Mouse (Mus musculus) lung, postnatal 0 days (tissue): ENCODE data around the gene Tomm34. TPM values are rescaled to one million over a fixed set of nuclear protein-coding genes. Genes with fewer than 3 reads are reported as not detected.

Source experiments
- ATAC-seq: fragments of 200-750 bp; cut with Nextera tagmentation; 2 replicates; pipeline ENCODE4 v1.8.0; 2017; ENCODE audit warnings: moderate library complexity
- DNase-seq: peaks from one replicate; pipeline ENCODE4 v3.0.0-alpha.2; 2016; ENCODE audit warnings: low spot score
- H3K27ac ChIP-seq: fragments of 300-500 bp; sonication (generic); 2 replicates; pipeline ENCODE4 v1.5.1; 2014; ENCODE audit warnings: antibody characterized with exemption, mild to moderate bottlenecking, low read length, mixed read lengths
- H3K27me3 ChIP-seq: fragments of 300-500 bp; sonication (generic); replicated peaks from 2 replicates; pipeline ENCODE4 v1.6.1; 2014; ENCODE audit warnings: low read length, mixed read lengths; ENCODE audit not compliant: insufficient read depth
- H3K36me3 ChIP-seq: fragments of 300-500 bp; sonication (generic); 2 replicates; pipeline ENCODE4 v1.6.1; 2014; ENCODE audit warnings: low read length, mixed read lengths; ENCODE audit not compliant: insufficient read depth
- H3K4me1 ChIP-seq: fragments of 300-500 bp; sonication (generic); 2 replicates; pipeline ENCODE4 v1.6.1; 2014; ENCODE audit warnings: antibody characterized with exemption, low read depth, low read length, mixed read lengths; ENCODE audit not compliant: insufficient read depth
- H3K4me2 ChIP-seq: fragments of 300-500 bp; sonication (generic); replicated peaks from 2 replicates; pipeline ENCODE4 v1.6.1; 2014; ENCODE audit warnings: low read depth, mild to moderate bottlenecking, low read length, moderate library complexity, mixed read lengths
- H3K4me3 ChIP-seq: fragments of 300-500 bp; sonication (generic); 2 replicates; pipeline ENCODE4 v1.5.1; 2014; ENCODE audit warnings: low read depth, low read length
- H3K9ac ChIP-seq: fragments of 300-500 bp; sonication (generic); replicated peaks from 2 replicates; pipeline ENCODE4 v1.6.1; 2014; ENCODE audit warnings: low read depth, mild to moderate bottlenecking
- H3K9me3 ChIP-seq: fragments of 300-500 bp; sonication (generic); 2 replicates; pipeline ENCODE4 v1.6.1; 2016; ENCODE audit warnings: low read length, mixed read lengths
- CTCF ChIP-seq: IDR thresholded peaks from 2 replicates; pipeline ENCODE4 v1.5.1; 2016; ENCODE audit warnings: antibody characterized with exemption, mild to moderate bottlenecking
- EP300 ChIP-seq: IDR thresholded peaks from 2 replicates; pipeline ENCODE4 v1.6.1; 2016; ENCODE audit warnings: antibody characterized with exemption, mild to moderate bottlenecking, control low read depth
- WGBS: fragments of 180-500 bp; shearing (Covaris S2); extraction: QIAGEN DNeasy Blood & Tissue Kit; methylation state at CpG from one replicate; pipeline ENCODE4 v1.1.7; 2014; 5-methylcytosine and 5-hydroxymethylcytosine counted together
- polyA plus RNA-seq: library from polyadenylated mRNA; unstranded; fragments of >200 nt; fragmentation: Nextera tagmentation; extraction: Ambion mirVana; gene quantifications from 2 replicates; pipeline ENCODE4 v1.2.1, GENCODE M21; 2015

Gene Tomm34
- polyA plus RNA-seq, 1 experiment from 2014 or later = 27.2 TPM

- no peak overlapping the region for H3K27ac ChIP-seq
- no peak overlapping the region for H3K9ac ChIP-seq
- no peak overlapping the region for H3K4me2 ChIP-seq
- no peaks in the 10 kb centered on the region for H3K9me3 ChIP-seq
- 97% methylated on average over 3 of the region's 3 CpGs for WGBS
- no peaks in the 10 kb centered on the region for H3K27me3 ChIP-seq
- TF ChIP-seq EP300 (no peak), CTCF (no peak)
- no peak for ATAC-seq
- no peak overlapping the region for H3K4me3 ChIP-seq
- DNase-seq = no peak
- H3K4me1 ChIP-seq = no peaks in the 10 kb centered on the region
- no peaks in the 10 kb centered on the region for H3K36me3 ChIP-seq
Measured at GRCm38 (mm10) chr2:164032973-164033372, 38.0 kb downstream of the Tomm34 start.

GRCm38 (mm10) chr2:164031147-164031546, 39.8 kb downstream of the Tomm34 start:
- ATAC-seq (no peak), DNase-seq (no peak)
- Histone ChIP-seq H3K27me3 (no peaks in the 10 kb centered on the region), H3K27ac (no peak overlapping the region), H3K4me1 (no peaks in the 10 kb centered on the region), H3K36me3 (no peaks in the 10 kb centered on the region), H3K9me3 (no peaks in the 10 kb centered on the region), H3K4me3 (no peak overlapping the region), H3K4me2 (no peak overlapping the region), H3K9ac (no peak overlapping the region)
- WGBS = 68% methylated on average over 10 of the region's 10 CpGs
- no peak for TF ChIP-seq CTCF
- no peak for TF ChIP-seq EP300

GRCm38 (mm10) chr2:164025150-164025549, 45.8 kb downstream of the Tomm34 start, which contains the start of gene Pabpc1l:
Gene Pabpc1l (plus strand): TSS chr2:164025450.
- DNase-seq = no peak
- H3K27me3 ChIP-seq = no peaks in the 10 kb centered on the region
- H3K4me3 ChIP-seq = no peak within 1 kb of the TSS
- no peak within 1 kb of the TSS for H3K27ac ChIP-seq
- no peaks in the 10 kb centered on the region for H3K4me1 ChIP-seq
- ATAC-seq = no peak
- 82% methylated on average over 16 of the region's 16 CpGs for WGBS
- H3K4me2 ChIP-seq = no peak within 1 kb of the TSS
- TF ChIP-seq CTCF (no peak), EP300 (no peak)
- no peaks in the 10 kb centered on the region for H3K36me3 ChIP-seq
- H3K9ac ChIP-seq = no peak within 1 kb of the TSS
- H3K9me3 ChIP-seq = no peaks in the 10 kb centered on the region

- no peak overlapping the region for H3K4me2 ChIP-seq
- H3K4me3 ChIP-seq = no peak overlapping the region
- ATAC-seq (peak; percentile 41; the same call in 1 of the 2 replicates), DNase-seq (peak; percentile 35)
- WGBS = 28% methylated on average over 2 of the region's 2 CpGs
- no peak overlapping the region for H3K27ac ChIP-seq
- no peaks in the 10 kb centered on the region for H3K9me3 ChIP-seq
- H3K4me1 ChIP-seq = no peaks in the 10 kb centered on the region
- no peak overlapping the region for H3K9ac ChIP-seq
- peaks cover 11% of the 10 kb centered on the region; the same call in 1 of the 2 replicates for H3K36me3 ChIP-seq
- TF ChIP-seq CTCF (no peak), EP300 (no peak)
- H3K27me3 ChIP-seq = no peaks in the 10 kb centered on the region
Measured at GRCm38 (mm10) chr2:164022104-164022503, 48.9 kb downstream of the Tomm34 start.

GRCm38 (mm10) chr2:164019943-164020342, 51.0 kb downstream of the Tomm34 start:
- Histone ChIP-seq H3K4me2 (no peak overlapping the region), H3K4me3 (no peak overlapping the region), H3K27ac (no peak overlapping the region), H3K27me3 (no peaks in the 10 kb centered on the region), H3K4me1 (no peaks in the 10 kb centered on the region), H3K9ac (no peak overlapping the region), H3K9me3 (no peaks in the 10 kb centered on the region), H3K36me3 (peaks cover 32% of the 10 kb centered on the region)
- 53% methylated on average over 4 of the region's 4 CpGs for WGBS
- no peak for DNase-seq
- no peak for ATAC-seq
- peak; percentile 33 for TF ChIP-seq CTCF
- TF ChIP-seq EP300 = no peak

GRCm38 (mm10) chr2:164018910-164019309, 52.1 kb downstream of the Tomm34 start:
- H3K27me3 ChIP-seq = no peaks in the 10 kb centered on the region
- H3K9ac ChIP-seq = no peak overlapping the region
- peaks cover 36% of the 10 kb centered on the region for H3K36me3 ChIP-seq
- H3K27ac ChIP-seq = no peak overlapping the region
- H3K4me2 ChIP-seq = no peak overlapping the region
- no peak overlapping the region for H3K4me3 ChIP-seq
- no peak for DNase-seq
- no peak for ATAC-seq
- TF ChIP-seq CTCF (peak; percentile 47), EP300 (no peak)
- H3K9me3 ChIP-seq = no peaks in the 10 kb centered on the region
- WGBS = 92% methylated on average over 3 of the region's 3 CpGs
- H3K4me1 ChIP-seq = no peaks in the 10 kb centered on the region

- TF ChIP-seq CTCF = no peak
- no peak for TF ChIP-seq EP300
- ATAC-seq = no peak
- Histone ChIP-seq H3K27me3 (no peaks in the 10 kb centered on the region), H3K36me3 (peaks cover 47% of the 10 kb centered on the region), H3K4me3 (no peak overlapping the region), H3K9ac (no peak overlapping the region), H3K4me2 (no peak overlapping the region), H3K4me1 (no peaks in the 10 kb centered on the region), H3K27ac (no peak overlapping the region), H3K9me3 (no peaks in the 10 kb centered on the region)
- WGBS = 91% methylated on average over 16 of the region's 16 CpGs
- no peak for DNase-seq
Measured at GRCm38 (mm10) chr2:164015304-164015703, 55.7 kb downstream of the Tomm34 start.
